Mouse (Mus musculus): Measurements from ENCODE around the gene Csf1.
"Not testable (repeated sequence)": the region's sequence is repeated elsewhere in the genome, so short reads cannot be mapped to it uniquely, and the experiment has no call there.

The Csf1 gene

DNA sequence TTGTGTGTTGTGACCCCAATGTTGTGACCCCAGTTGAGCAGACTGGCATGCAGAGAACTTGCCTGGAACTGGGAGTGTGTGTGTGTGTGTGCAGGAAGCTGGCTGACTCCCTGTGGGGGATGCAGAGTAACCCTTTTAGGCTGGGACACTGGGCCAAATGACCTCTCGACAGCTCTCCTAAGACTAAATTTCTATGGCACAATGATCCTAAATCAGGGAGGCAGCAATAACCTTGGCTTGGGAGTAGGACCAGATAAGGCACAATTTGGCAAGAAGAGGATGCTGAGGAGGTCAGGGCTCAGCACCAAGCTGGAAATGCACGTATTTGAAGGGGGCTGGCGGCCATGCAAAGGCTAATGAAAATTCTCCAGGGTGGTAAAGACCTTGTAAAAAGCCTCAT lies 14.2 kb downstream of the Csf1 start:
- DNase-seq, result no peak

DNA sequence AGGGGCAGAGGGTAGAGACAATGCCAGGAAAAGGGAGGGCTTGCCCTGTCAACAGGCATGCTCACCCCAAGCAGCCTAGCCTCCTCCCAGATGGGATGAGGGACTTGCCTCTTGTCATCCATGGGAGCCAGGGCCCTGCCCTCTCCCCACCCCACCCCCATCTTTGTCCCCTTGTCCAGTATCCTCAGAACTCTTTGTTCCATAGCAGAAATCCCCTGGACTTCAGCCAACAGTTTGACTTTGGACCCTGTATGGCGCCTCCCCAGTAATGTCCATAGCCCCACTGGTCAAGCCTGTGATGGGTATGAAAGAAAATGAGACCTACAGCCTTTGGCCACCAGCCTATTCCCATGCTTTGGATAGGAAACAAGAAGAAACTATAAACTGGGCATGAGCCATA lies 16.6 kb downstream of the Csf1 start:
- no peak for DNase-seq

DNA sequence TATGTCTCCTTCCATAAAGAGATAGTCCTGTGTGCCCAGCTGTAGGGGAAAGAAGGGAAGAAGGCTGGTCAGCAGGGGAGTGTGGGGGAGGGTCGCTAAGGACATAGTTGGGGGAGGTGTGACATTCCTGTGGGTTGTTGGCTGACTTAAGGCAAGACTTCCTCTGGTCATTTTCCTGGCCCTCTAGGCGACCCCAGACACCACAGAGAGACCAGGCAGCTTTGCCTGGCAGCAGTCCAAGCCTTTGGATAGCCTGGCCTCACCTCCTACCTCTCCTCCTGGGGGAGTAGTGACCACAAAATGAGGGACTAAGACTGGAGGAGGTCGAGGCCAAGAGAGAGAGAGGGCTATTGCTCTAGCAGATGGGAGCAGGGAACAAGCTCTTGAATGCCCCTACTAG lies 17.2 kb downstream of the Csf1 start:
- DNase-seq, result no peak

DNA sequence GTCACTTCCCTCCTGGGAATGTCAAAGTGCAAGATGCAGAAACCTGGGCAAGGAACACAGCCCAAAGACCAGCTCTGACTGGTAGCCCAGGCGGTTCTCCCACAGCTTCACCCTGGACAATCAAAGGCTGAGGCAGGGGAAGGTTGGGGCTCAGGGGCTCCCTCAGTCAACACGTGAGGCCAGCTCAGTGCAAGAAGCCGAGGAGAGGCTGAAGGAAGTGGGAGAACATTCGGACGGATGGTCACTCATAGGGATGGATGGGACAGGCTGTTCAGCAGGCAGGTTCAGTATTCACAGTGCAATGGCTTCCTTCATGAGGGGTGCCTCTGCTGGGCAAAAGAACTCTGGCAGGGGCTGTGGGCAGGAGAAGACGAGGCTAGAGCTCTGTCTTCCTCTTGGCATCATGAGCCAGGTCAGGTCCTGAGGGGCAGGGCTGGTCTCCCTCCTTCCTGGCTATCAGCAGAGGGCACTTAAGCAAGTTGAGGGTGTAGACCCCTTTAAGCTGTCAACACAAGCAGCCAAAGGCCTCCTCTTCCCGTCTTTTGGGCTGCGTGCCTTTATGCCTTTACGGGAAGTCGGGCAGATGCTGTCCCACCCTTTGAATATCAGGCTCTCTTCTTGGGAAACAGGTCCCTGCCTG lies 18.1 kb downstream of the Csf1 start:
- DNase-seq, result no peak

DNA sequence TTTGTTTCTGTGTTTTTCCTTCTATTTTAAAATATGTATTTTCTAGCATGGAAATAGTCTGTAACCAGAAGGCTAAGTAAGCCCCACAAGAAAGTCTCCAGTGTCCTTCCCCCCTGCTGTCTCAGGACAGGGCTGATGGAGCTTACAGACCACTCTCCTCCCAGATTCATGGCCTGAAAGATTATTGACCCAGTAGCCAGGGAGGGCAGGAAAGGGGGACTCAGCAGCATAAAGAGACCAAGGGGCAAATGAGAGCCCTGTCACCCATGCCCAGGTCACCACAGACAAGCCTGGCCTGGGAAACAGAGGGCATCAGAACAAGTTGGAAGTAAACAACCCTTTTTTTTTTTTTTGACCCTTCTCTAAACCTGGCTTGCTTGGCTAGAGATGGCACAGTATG lies 18.9 kb downstream of the Csf1 start:
- DNase-seq, result no peak

DNA sequence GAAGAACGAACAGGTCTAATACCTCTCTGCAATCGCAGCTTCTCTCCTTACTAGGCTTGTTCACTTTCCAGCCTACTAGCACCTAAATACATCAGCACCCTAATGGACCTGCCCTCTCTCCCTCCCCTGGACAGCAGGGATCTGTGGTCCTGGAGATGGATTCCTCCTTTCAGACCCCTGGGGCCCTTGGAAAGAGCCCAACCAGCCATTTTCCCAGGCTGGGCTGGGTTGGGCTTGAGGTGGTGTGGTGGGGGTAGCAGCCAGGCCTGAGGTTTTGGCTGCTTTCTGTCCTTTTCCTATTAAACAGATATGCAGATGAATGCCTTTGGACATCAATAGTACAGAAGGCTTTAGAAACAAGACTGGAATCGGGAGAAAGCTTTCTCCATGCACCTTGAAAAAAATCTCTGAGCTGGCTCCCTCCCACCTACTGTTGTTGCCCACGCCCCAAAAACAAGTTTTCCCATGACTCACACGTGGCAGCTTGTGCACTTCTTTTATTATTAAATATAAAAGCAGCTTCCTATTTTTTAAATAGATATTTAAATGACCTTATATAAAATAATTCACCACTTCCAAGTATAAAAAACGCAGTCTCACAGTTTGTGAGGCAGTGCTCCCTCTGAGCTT lies 19.6 kb downstream of the Csf1 start:
- DNase-seq, result no peak

DNA sequence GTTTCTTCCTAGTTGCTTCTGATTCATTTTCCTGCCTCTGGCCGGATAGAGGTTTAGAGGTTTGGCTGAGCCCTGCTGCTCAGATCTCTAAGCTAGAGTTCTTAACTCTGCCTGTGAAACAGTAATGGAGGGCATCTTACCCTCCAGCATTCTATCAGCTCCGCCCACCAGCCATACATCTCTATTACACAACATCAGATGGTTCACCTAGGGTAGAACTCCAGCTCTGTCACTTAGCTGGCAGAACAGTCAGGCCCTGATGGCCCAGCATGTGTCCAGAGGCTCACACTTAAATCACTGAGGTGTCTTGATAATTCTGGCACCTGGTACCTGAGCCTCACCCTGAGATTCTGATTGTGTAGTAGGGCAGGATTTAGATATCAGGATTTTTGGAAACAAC lies 20.3 kb downstream of the Csf1 start:
- DNase-seq, result no peak

DNA sequence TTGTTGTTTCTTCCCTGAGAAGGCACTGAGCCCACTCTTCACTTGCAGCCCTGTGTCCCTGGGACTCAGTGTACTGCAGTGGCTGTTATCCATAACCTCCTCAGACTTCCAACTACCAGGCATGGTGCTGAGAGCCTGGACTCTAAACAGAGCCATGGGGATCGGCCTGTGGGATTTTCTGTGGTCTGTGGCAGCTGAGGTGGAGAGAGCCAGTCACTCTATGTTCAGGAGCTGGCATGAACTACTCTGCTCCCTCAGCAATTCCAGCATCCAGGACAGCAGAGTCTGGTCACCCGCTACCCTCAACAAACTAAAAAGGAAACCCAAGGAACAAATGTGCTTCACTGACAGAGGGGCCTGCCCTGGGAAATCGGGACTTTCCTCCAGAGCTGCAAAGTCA lies 20.8 kb downstream of the Csf1 start:
- DNase-seq, result no peak

DNA sequence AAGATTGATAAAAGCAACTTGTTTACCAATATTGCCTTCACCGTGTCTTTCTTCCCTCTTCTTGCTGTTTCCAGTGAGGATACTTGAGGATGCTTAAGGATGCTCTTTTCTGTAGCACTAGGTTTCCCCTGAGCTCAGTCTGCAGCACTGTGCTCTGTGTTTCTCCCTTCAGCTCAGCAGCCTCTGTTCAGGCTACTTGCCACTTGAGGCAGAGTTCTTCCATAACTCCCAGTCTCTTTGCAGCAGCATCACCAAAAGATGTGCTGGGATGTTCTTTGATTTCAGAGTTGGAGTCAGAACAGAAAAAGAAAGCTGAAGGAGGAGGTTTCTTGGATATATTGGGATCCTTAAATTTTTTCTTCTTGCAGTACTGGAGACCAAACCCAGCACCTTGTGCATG lies 21.6 kb downstream of the Csf1 start:
- DNase-seq, result no peak

DNA sequence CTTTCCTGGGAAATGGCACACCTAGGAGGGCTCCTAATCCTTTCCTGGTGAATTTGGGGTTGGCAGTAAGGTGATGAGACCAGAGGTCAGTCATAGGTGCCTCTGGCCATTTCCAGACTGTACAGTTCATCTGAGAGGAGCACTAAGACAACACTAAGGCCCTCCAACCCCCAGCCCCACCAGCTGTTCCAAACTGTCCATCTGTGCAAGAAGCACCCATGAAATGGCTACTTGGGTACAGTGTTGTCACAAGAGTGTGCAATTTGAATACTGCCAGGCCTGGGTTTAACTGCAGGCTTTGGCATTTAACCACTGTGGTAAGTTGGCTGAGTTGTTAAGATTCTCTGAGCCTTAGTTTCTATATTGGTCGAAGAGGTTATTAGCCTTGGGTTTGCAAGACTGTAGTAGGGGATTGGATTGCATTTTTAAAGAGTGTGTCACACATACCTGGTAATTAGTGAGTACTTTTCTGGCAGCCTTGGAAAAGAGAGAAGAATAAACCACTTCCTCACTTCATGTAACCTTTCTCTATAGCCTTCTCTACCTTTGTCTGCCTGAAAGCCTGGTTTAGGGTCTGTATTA lies 22.6 kb downstream of the Csf1 start:
- DNase-seq, result no peak

DNA sequence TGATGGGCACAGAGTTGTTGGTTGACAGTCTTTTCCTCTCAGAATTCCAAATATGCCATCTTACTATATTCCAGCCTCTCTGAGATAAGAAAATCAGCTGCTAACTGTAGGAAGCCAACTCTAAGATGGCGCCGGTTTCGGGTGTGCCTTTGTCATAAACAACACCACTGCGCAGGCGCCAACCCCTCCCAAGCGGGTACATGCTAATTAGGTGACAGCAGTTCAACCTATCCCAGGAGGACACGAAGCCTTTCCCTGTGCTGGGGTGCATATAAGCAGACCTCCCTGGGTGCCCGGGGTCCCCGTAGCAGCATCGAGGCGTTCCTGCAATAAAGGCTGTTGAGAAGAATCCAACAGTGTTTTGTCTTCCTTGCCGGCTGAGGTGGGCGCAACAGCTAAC lies 24.6 kb downstream of the Csf1 start:
- DNase-seq, result not testable (repeated sequence)

DNA sequence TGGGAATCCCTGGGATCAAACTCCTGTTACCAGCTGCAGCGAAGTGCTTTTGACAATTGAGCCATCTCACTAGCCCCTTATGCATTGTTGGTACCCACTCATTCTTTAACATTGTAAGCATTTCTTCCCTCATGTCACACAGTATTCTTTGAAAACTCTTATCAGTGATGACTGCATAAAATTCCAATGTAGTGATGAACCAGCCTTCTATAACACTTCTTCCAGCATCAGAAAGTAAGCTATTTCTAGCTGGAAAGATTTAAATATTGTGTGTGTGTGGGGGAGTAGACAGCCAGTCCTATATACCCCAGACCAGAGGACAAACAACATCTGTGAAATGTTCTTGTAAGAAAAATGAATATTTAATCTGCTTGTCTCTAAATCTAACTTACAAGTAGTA lies 26.9 kb downstream of the Csf1 start:
- DNase-seq, result no peak

DNA sequence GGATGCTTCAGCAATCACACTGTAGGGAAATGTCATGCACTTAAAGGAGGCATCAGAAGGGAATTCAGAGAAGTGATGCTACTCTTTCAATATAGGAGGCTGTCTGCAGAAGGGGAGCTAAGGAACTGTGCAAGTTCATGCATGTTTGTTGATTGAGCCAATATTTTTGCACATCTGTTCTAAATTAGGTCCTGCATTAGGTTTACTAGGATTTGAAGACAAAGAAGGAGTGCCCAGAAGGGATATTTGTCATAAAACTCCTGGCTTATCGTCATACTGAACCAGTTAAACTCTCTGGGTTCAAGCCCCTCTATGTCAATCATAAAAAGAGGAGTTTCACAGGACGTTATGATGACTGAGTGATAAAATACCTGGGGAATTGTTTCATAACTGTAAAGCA lies 30.0 kb downstream of the Csf1 start:
- DNase-seq, result no peak

DNA sequence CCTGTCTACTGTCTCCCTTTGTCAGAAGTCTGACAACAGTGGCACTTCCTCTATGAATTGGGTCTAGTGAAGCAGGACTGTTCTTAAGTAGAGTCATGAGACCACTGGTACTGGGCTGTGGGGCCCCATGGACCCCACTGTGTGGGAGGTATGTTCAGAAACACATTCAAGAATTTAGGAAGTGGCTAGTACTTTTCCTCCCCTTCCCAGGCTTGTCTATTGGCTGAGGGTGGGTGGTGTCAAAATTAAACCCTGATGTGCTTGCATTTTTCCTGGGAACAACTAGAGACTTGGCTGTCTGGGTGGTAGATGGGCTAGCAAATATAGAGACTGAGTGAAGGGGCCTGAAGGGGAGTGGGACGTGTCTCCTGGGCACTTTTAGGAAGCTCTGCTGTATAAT lies 31.8 kb downstream of the Csf1 start:
- no peak for DNase-seq

DNA sequence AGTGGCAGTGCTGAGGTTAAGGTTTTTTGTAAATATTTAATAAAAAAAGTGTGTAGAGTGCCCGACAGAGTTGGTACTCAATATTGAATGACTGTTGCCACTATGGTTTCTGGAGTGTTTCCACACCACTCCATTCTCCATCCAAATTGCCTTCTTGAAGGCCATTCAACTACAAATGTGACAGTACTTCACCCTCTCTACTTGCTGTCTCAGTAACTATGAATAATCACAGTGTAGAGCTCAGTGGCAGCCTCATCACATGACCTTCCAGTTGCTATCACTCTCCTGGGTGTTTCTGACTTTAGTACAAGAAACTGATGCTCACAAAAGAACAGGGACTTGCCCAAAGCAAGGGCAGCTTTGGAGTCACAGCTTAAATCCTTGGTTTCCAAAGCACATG lies 44.3 kb downstream of the Csf1 start:
- DNase-seq, result no peak

DNA sequence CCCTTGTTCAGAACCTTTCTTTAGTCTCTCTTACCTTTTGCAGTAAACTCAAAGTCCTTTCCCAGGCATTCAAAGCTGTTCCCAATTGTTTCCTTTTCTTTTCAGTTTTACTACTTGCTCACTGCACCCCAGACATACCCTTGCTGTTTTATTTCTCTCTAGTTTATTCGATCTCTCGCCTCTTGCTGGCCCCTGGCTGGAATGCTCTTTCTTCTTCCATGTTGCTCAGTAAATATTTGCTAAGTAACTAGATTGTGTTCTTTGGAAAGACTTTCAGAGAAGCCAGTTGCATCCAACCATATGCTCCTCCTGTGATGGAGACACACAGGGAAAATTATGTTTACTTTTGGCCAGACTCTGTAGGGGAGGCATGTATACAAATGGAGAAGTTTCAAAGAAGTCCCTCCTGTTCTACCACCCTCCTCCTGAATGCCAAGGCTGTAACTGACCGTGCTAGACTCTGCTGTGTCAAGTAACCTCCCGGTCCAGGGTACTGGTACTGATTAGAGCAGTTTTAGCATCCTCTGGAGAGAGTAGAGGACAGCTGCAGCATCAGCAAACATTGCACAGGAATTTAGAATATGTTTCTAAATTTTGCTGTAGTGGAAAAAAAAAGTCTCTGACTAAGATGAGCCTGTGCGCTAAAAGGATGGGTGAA lies 45.9 kb downstream of the Csf1 start:
- DNase-seq, result no peak

DNA sequence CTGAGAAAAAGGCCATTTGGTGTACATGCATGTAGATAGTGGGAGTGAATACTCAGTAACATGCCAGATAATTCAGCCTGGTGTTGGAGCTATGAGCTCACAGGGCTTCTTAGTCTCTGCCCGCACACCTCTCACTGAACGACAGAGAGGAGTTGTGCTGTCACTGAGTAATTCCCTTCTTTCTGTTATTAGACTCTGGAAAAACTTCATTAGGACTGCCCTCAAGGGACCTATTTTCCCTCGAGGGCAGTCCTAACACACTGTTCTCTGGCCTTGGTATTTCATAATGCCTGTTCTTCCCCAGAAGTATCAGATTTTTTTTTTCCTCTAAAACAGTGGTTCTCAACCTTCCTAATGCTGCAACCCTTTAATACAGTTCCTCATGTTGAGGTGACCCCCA lies 48.2 kb downstream of the Csf1 start:
- no peak for DNase-seq

DNA sequence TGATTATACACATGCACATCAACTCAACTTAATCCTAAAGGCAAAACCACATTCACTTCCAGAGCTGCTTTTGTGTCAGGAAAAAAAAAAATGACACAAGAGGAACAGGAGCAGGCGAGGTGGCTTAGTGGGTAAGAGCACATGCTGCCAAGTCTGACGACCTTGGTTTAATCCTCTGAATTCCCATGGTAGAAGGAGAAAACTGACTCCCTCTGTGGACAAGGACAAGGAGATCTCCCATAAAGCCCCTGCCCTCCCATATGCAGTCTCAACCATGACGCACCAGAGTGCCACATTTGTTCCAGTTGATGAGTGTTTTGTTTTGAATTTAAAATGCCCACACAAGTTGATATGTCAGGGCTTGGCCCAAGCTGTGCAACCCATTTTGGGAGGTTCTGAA lies 51.1 kb downstream of the Csf1 start:
- no peak for DNase-seq

DNA sequence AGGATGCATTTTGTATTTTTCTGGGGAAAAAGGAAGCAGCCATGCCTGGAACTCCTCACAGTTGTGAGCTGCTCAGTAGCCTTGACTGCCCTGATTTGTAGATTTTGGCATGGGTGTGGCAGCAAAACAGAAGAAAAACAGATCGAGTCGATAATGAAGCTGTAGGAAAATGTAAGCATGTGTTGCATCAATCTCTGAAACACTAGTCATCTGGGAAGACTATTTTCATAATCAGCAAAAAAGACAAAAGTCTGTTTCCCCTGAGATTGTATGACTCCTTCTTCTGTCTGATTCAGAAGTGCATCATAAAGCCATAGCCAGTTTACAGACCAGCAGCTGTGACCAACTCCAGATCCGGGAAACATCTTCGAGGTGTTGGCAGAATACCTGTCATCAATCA lies 53.0 kb downstream of the Csf1 start:
- DNase-seq, result no peak

DNA sequence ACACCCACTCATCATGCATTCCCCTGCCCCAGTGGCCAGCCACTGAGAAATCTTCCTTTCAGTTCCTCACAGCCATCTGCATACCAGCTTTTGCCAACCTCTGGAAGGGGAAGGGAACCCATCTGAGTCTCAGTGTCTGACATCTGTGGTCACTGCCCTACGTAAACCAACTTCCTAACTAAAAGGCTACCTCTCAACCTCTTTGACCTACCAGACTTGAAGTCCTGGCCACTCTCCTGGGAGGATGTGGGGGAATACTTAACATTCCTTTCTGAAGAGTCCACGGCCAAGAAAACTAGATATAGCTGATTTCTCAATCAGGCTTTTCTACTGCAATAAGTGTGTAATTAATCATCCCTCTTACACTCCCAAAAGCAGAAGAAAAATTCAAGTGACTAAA lies 54.1 kb downstream of the Csf1 start:
- no peak for DNase-seq

DNA sequence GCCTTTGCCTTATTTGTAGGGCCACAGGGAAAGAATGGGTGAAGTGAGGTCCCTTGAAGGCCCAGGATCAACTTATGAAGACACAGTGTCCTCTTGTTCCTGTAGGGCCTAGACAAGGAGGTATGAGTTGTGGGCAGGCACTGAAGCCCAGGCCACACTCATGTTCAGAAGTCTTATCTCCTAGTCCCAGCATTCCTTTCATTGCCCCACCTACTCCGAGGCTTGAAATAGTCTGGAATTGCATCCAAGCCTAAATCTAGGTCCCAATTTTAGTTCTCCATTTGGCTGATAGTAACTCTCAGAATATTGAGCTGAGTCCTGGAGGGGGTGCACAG lies 55.9 kb downstream of the Csf1 start:
- no peak for DNase-seq

DNA sequence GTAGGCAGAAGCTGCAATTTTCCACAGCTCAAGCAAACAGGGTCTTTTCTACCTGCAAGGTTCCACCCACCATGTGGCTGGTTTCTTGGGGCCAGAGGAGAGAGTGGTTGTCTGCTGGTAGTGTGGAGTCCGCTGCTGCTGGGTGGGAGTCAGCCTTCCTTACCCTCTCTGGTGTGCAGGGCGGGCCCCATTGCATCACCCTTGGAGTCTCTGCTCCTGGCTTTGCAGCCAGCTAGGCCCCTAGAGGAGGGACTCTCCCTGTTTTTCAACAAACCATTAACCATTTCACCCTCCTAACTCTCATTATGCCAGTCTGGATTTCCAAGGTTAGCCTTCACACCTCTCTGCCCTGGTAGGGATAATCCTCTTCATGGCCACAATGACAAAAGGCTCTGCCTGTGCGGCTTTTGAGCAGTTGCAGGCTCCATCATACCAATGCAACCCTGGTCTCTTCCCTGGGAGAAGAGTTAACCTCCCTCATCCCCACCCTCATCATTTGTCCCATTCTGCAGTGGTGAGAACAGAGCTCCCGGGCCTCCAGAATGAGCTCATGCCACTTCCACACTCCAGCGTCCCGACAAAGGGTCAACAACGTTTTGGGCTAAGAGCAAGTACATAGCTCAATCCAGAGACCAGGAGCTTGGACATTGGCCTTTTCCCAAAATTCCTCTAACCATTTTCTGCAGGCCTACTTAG lies 56.4 kb downstream of the Csf1 start:
- DNase-seq, result no peak

DNA sequence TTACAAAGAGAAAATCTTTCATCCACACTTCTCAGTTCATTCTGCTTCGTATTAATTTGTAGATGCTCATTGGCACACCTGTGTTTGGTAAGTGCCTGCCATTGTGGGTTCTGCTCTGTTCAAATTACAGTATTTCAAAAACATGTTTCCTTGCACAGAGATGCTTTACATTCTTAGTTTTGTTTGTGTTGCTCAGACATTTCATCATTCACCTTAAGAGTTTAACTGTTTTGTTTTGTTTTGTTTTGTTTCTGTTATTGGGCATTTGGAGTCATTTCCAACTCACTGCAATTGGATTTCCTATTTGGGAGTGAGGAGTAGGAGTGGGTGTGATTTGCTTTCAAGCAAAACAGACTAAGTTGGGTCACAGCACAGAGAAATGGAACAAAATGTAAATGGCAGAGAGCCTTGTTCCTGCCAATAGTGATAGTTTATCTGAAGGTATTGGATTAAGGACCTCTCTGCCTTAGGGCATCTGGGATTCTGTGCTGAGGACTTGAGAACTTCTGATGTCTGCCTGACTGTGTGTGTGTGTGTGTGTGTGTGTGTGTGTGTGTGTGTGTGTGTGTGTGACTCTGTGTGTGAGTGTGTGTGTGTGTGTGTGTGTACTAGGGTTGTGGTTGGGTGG lies 58.4 kb downstream of the Csf1 start:
- no peak for DNase-seq

All from thymus, adult 18-20 months (tissue).